Mouse (Mus musculus): ENCODE measurements around the gene Abhd6.

DNA sequence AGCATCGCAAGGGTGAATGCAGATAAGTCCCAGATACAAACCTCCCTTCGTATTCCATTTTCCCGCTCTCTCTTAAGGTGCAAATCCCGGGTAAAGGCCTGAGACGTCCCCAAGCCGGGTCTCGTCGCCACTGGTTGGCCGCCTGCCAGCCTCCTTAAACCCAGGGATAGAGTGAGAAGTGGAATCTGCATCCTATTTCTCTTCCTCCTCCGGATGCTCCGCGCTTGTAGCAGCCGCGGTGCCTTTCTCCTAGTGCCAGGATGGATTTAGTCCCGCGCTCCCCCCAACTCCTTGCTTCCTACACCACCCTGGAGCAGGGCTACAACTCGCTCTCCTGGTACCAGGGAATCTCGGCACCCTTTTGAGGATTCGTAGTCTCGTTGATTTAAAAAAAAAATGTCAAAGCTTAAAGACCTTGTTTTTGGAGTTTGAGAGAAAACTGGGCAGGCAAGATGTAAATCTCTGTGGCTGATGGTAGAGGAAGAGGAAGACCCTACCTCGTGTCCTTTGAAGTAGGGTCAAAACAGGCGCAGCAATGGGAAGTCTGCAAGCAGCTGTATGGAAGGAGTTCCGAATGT lies 480 bp downstream of the Abhd6 start:
- TF ChIP-seq EP300 (optimal IDR thresholded peaks at IDR 0.05) (no peak), CTCF (IDR thresholded peaks at IDR 0.05; ENCODE audit: low read depth) (no peak)
